18 mouse cellular contexts compared by ENCODE assay signal in genomic region chr7:125117173-125117572, GRCm38 (mm10).
DNase-seq lines count a peak whose midpoint lies in the region; ATAC-seq and TF ChIP-seq lines count a peak whose summit lies in the region.
"Had no signal": no experiment of that assay in that cellular context is flagged by ENCODE, and none has a peak within 500 bp of the region (broad histone marks: within the 10 kb centered on the region; RNA-seq: fewer than 3 reads in every experiment).

No protein-coding gene starts in this region.

- no peak overlapping the region for H3K4me3 ChIP-seq in limb, embryonic 14.5 days (replicated peaks; ENCODE audit: low read length)
- no peak overlapping the region for H3K4me3 ChIP-seq in limb, embryonic 10.5 days
- H3K4me3 ChIP-seq in left cerebral cortex, adult 2 months, result no peak overlapping the region
- H3K4me3 ChIP-seq: heart, embryonic 15.5 days; hindbrain, embryonic 10.5 days; midbrain, embryonic 13.5 days; neural tube, embryonic 15.5 days had no signal

- no peak for TF ChIP-seq POLR2A in limb, embryonic 14.5 days (IDR thresholded peaks at IDR 0.05; ENCODE audit: borderline replicate concordance, extremely low read depth, insufficient read depth, insufficient read length)

- H3K27ac ChIP-seq in limb, embryonic 14.5 days (replicated peaks; ENCODE audit: low read depth, low read length), result no peak overlapping the region
- H3K27ac ChIP-seq in limb, embryonic 10.5 days, result no peak overlapping the region
- no peak overlapping the region for H3K27ac ChIP-seq in left cerebral cortex, adult 2 months
- H3K27ac ChIP-seq: heart, embryonic 15.5 days; hindbrain, embryonic 10.5 days; midbrain, embryonic 13.5 days; neural tube, embryonic 15.5 days had no signal

- no peak for TF ChIP-seq CTCF in left cerebral cortex, adult 2 months (IDR thresholded peaks at IDR 0.05)

- H3K4me1 ChIP-seq in limb, embryonic 14.5 days (ENCODE audit: control insufficient read depth, insufficient read depth, low read length), result no peaks in the 10 kb centered on the region
- no peaks in the 10 kb centered on the region for H3K4me1 ChIP-seq in limb, embryonic 10.5 days
- H3K4me1 ChIP-seq: heart, embryonic 15.5 days; hindbrain, embryonic 10.5 days; midbrain, embryonic 13.5 days had no signal

- peak; percentile 14 for DNase-seq in limb, embryonic 14.5 days (ENCODE audit: low spot score)
- DNase-seq in limb, embryonic 10.5 days (ENCODE audit: low spot score), result no peak
- DNase-seq in frontal cortex, postnatal 10 days (ENCODE audit: low spot score in 2 of 2), result peak; percentile 13 to 32
- peak; percentile 17 to 25 for DNase-seq in left cerebral cortex, adult 2 months (ENCODE audit: extremely low spot score in 1 of 2, low spot score in 2 of 2)
- peak; percentile 30 to 71 for DNase-seq in right cerebral cortex, postnatal 36 days (ENCODE audit: low spot score in 2 of 2)
- no peak for DNase-seq in gastrocnemius, postnatal 14 days
- DNase-seq in natural killer cell, adult 2 months (ENCODE audit: low spot score in 2 of 2), result no peak
- DNase-seq: cerebellum, adult 11 months; cerebellum, postnatal 25 days; kidney, adult 9 months; kidney, postnatal 4 days; lung, adult 18-20 months; thymus, postnatal 36 days had no signal

- ATAC-seq in limb, embryonic 14.5 days (ENCODE audit: low FRiP score, low read depth), result no peak
- ATAC-seq: forebrain, embryonic 16.5 days; midbrain, embryonic 13.5 days had no signal

- no peaks in the 10 kb centered on the region for H3K27me3 ChIP-seq in limb, embryonic 14.5 days (ENCODE audit: control insufficient read depth, insufficient read depth, low read length)
- H3K27me3 ChIP-seq in limb, embryonic 10.5 days (ENCODE audit: low read depth, poor library complexity, severe bottlenecking), result no peaks in the 10 kb centered on the region
- H3K27me3 ChIP-seq: heart, embryonic 15.5 days; midbrain, embryonic 13.5 days had no signal

- 55% methylated on average over 8 of the region's 8 CpGs for WGBS in limb, embryonic 14.5 days
- WGBS in limb, embryonic 10.5 days, result 92% methylated on average over 8 of the region's 8 CpGs

- H3K9ac ChIP-seq in limb, embryonic 14.5 days (ENCODE audit: low read depth, low read length, severe bottlenecking), result no peak overlapping the region
- H3K9ac ChIP-seq: heart, embryonic 15.5 days; midbrain, embryonic 13.5 days; neural tube, embryonic 15.5 days had no signal

- intact Hi-C loops in left cerebral cortex, adult 2 months (cut with DNase I), result loop anchor here (2.0 to 10.0 kb wide), 6 partner anchors 120 to 370 kb away; no protein-coding TSS in a partner anchor
- intact Hi-C loops in gastrocnemius, postnatal 14 days (cut with DNase I; ENCODE audit: low total_unique reads), result no loop called here

- H3K36me3 ChIP-seq in limb, embryonic 14.5 days (ENCODE audit: control insufficient read depth, insufficient read depth, low read length), result no peaks in the 10 kb centered on the region
- H3K36me3 ChIP-seq in limb, embryonic 10.5 days, result no peaks in the 10 kb centered on the region
- H3K36me3 ChIP-seq: heart, embryonic 15.5 days; hindbrain, embryonic 10.5 days; midbrain, embryonic 13.5 days; neural tube, embryonic 15.5 days had no signal

- H3K9me3 ChIP-seq in limb, embryonic 14.5 days (ENCODE audit: control insufficient read depth, low read length), result no peaks in the 10 kb centered on the region
- H3K9me3 ChIP-seq in limb, embryonic 10.5 days (replicated peaks), result no peaks in the 10 kb centered on the region
- H3K9me3 ChIP-seq: heart, embryonic 15.5 days; hindbrain, embryonic 10.5 days; midbrain, embryonic 13.5 days; neural tube, embryonic 15.5 days had no signal

- H3K4me2 ChIP-seq in limb, embryonic 14.5 days (replicated peaks; ENCODE audit: low read depth, low read length, severe bottlenecking), result no peak overlapping the region
- H3K4me2 ChIP-seq: heart, embryonic 15.5 days; midbrain, embryonic 13.5 days; neural tube, embryonic 15.5 days had no signal

Comparison
In these comparisons a context has a peak if more than half of its experiments do, and no peak if none do; other contexts are left out.
1. DNase-seq: peak in limb, embryonic 14.5 days (single experiment), frontal cortex, postnatal 10 days (2 of 2), left cerebral cortex, adult 2 months (2 of 2) and right cerebral cortex, postnatal 36 days (2 of 2); none in limb, embryonic 10.5 days (single experiment), gastrocnemius, postnatal 14 days (single experiment) and natural killer cell, adult 2 months (0 of 2).